Mouse (Mus musculus) kidney, embryonic 16.5 days (tissue): ENCODE measurements around the gene Opcml. TPM values are rescaled to one million over a fixed set of nuclear protein-coding genes. Genes with fewer than 3 reads are reported as not detected.
A peak's percentile ranks its signal among the peaks of the same experiment; 100 is the strongest.

Source experiments
- ATAC-seq: fragments of 200-750 bp; cut with Nextera tagmentation; 2 replicates; pipeline ENCODE4 v1.8.0; 2017; ENCODE audit warnings: moderate TSS enrichment; ENCODE audit not compliant: low FRiP score, low TSS enrichment
- H3K27ac ChIP-seq: fragments of 300-500 bp; sonication (generic); 2 replicates; pipeline ENCODE4 v1.5.1; 2014; ENCODE audit warnings: low read length
- H3K27me3 ChIP-seq: fragments of 300-500 bp; sonication (generic); 2 replicates; pipeline ENCODE4 v1.6.1; 2014; ENCODE audit warnings: low read length, control low read depth, mixed read lengths; ENCODE audit not compliant: insufficient read depth
- H3K36me3 ChIP-seq: fragments of 300-500 bp; sonication (generic); 2 replicates; pipeline ENCODE4 v1.6.1; 2014; ENCODE audit warnings: low read length, control low read depth, mixed read lengths; ENCODE audit not compliant: insufficient read depth
- H3K4me1 ChIP-seq: fragments of 300-500 bp; sonication (generic); 2 replicates; pipeline ENCODE4 v1.6.1; 2014; ENCODE audit warnings: low read length, control low read depth, mixed read lengths; ENCODE audit not compliant: insufficient read depth
- H3K4me2 ChIP-seq: fragments of 300-500 bp; sonication (generic); replicated peaks from 2 replicates; pipeline ENCODE4 v1.6.1; 2014; ENCODE audit warnings: low read depth, low read length
- H3K4me3 ChIP-seq: fragments of 300-500 bp; sonication (generic); 2 replicates; pipeline ENCODE4 v1.5.1; 2014; ENCODE audit warnings: mild to moderate bottlenecking, low read length
- H3K9ac ChIP-seq: fragments of 300-500 bp; sonication (generic); replicated peaks from 2 replicates; pipeline ENCODE4 v1.6.1; 2014; ENCODE audit warnings: low read length
- H3K9me3 ChIP-seq: fragments of 300-500 bp; sonication (generic); 2 replicates; pipeline ENCODE4 v1.6.1; 2016; ENCODE audit warnings: low read length, control low read depth
- WGBS: fragments of 180-500 bp; shearing (Covaris S2); extraction: QIAGEN DNeasy Blood & Tissue Kit; methylation state at CpG from one replicate; pipeline ENCODE4 v1.1.7; 2014; 5-methylcytosine and 5-hydroxymethylcytosine counted together
- polyA plus RNA-seq: library from polyadenylated mRNA; unstranded; fragments of >200 nt; fragmentation: Nextera tagmentation; extraction: Ambion mirVana; gene quantifications from 2 replicates; pipeline ENCODE4 v1.2.1, GENCODE M21; 2015

Gene Opcml
- polyA plus RNA-seq, 1 experiment from 2014 or later: 2.0 TPM

DNA sequence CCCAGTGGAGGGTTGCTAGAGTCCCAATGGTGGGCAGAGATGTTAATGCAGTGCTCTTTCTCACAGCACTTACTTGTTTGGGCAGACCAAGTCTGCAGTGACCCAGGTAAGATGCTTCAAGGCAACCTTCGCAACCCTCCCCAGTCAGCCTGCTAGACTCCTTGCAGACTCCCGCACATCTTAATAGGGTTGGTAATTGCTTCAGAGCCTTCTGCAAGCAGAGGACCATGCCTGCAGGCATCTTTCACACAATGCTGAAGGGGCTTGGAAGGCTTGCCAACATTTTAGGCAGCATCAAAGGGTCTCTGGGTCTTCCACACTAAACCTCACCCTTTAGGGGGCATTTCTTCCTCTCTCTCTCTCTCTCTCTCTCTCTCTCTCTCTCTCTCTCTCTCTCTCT is 1.7 kb downstream of the Opcml start:
- no peak overlapping the region for H3K4me3 ChIP-seq
- H3K9ac ChIP-seq: no peak overlapping the region
- H3K4me2 ChIP-seq: no peak overlapping the region
- H3K27me3 ChIP-seq: peaks cover 41% of the 10 kb centered on the region
- H3K4me1 ChIP-seq: peaks cover 9% of the 10 kb centered on the region; the same call in 1 of the 2 replicates
- ATAC-seq: no peak
- no peaks in the 10 kb centered on the region for H3K36me3 ChIP-seq
- WGBS: 24% methylated on average over 2 of the region's 2 CpGs
- no peak overlapping the region for H3K27ac ChIP-seq
- peaks cover 4% of the 10 kb centered on the region; the same call in 1 of the 2 replicates for H3K9me3 ChIP-seq

DNA sequence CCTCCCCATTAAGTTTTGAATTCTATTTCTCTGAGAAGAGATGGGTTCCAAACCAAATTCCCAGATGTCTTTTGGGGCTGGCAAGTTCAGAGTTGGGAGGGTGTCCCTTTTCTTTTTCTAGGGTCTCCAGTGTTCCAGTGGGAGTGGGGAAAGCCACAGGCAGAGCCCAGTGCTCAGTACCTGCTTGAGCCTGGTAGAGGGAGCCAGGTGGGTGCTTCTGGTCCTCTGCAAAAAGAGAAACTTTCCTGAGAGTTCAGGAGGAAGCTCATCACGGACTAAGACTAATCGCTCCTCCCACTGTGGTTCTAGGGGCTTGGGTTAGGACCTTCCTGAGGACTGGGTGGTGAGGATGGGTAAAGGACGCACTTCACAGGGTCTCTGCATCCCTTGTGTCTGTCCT is 2.4 kb downstream of the Opcml start:
- H3K9ac ChIP-seq: no peak overlapping the region
- no peak for ATAC-seq
- peaks cover 9% of the 10 kb centered on the region; the same call in 1 of the 2 replicates for H3K4me1 ChIP-seq
- no peaks in the 10 kb centered on the region for H3K36me3 ChIP-seq
- H3K9me3 ChIP-seq: peaks cover 4% of the 10 kb centered on the region; the same call in 1 of the 2 replicates
- H3K4me3 ChIP-seq: no peak overlapping the region
- peaks cover 39% of the 10 kb centered on the region for H3K27me3 ChIP-seq
- no peak overlapping the region for H3K4me2 ChIP-seq
- no peak overlapping the region for H3K27ac ChIP-seq
- 67% methylated on average over 3 of the region's 3 CpGs for WGBS

DNA sequence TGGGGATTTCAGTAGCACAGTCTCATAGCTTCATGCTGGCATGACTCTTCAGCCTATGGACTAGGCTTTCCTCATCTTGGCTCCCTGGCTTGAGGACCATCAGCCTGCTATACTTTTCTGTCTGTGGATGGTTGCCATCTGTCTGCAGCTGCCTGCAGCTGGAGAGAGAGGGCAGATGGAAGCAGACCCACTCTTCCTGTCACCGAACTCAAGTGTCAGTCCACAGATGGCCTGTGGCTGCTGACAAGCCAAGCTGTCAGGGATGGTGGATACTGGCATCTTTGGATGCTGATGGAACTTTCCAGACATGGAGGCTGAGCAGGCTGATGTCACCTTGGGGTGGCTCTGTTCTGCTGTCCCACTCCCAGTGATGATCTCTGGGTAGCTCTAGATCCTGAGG is 6.0 kb downstream of the Opcml start:
- H3K4me3 ChIP-seq: no peak overlapping the region
- WGBS: 77% methylated on average over 1 of the region's 1 CpGs
- H3K9ac ChIP-seq: no peak overlapping the region
- H3K4me2 ChIP-seq: no peak overlapping the region
- H3K27ac ChIP-seq: no peak overlapping the region
- no peaks in the 10 kb centered on the region for H3K36me3 ChIP-seq
- H3K27me3 ChIP-seq: peaks cover 20% of the 10 kb centered on the region
- H3K4me1 ChIP-seq: no peaks in the 10 kb centered on the region; the same call in 1 of the 2 replicates
- no peak for ATAC-seq
- peaks cover 6% of the 10 kb centered on the region; the same call in 1 of the 2 replicates for H3K9me3 ChIP-seq

DNA sequence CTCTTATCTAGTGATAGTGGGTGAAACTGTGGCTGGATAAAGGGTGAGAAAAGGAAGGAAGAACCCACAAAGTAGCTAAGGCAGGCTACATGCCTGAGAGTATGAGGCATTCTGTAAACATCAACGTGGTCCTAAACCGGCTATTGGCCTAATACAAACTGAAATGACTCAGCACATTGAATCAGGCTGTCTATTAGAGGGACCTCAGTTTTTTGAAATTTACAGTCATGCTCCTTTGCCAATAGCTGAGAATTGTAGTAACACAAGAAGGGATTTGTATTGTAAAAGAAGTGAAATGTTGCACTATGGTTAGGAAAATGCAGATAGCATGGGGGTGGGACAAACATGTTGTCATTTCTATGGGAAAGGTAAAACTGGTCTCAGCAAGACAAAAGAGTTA is 10.4 kb downstream of the Opcml start:
- 76% methylated on average over 2 of the region's 2 CpGs for WGBS

DNA sequence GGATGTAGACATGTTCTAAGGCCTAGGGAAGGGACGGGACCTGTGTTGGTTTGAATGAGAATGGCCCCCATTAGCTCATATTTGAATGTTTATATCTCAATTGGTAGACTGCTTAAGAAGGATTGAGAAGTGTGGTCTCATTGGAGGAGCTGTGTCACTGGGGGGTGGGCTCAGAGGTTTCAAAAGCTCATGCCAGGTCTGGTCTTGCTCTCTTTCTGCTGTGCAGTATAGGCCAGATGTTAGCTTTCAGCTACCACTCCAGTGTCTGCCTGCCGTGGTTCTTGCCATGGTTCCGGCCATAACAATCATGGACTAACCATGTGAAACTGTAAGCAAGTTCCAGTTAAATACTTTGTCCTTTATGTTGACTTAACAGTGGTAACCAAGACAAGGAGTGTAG is 11.2 kb downstream of the Opcml start:
- H3K4me3 ChIP-seq: no peak overlapping the region
- H3K27me3 ChIP-seq: no peaks in the 10 kb centered on the region
- no peak for ATAC-seq
- H3K4me2 ChIP-seq: no peak overlapping the region
- H3K9me3 ChIP-seq: peaks cover 6% of the 10 kb centered on the region; the same call in 1 of the 2 replicates
- H3K9ac ChIP-seq: no peak overlapping the region
- 89% methylated on average over 3 of the region's 3 CpGs for WGBS
- no peaks in the 10 kb centered on the region for H3K36me3 ChIP-seq
- H3K4me1 ChIP-seq: no peaks in the 10 kb centered on the region
- H3K27ac ChIP-seq: no peak overlapping the region

More for the DNA sequence above, 10.4 kb downstream of the Opcml start:
- ATAC-seq: no peak
- Histone ChIP-seq H3K4me2 (no peak overlapping the region), H3K9ac (no peak overlapping the region), H3K36me3 (no peaks in the 10 kb centered on the region), H3K27me3 (no peaks in the 10 kb centered on the region), H3K27ac (no peak overlapping the region), H3K9me3 (peaks cover 6% of the 10 kb centered on the region; the same call in 1 of the 2 replicates), H3K4me3 (no peak overlapping the region), H3K4me1 (no peaks in the 10 kb centered on the region)

DNA sequence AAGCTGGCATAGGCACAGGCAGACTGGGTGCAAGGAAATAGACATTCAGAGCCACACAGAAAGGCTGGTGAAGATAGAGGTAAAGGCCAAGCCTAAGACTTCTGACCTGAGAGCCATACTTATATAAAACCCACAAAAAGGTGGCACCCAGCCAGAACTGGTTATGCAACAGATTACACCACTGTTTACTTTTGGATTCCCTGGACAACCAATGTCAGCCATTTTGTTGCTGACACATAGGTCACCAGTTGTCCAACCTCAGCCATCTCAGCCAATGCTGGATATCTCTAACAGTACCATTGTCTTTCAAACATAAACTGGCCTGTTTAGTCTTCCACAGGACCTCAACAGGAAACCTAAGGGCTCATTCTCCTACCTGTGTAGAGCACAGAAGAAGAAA is 11.8 kb downstream of the Opcml start:
- Histone ChIP-seq H3K27me3 (no peaks in the 10 kb centered on the region), H3K4me1 (no peaks in the 10 kb centered on the region), H3K9ac (no peak overlapping the region), H3K4me3 (no peak overlapping the region), H3K36me3 (no peaks in the 10 kb centered on the region), H3K27ac (no peak overlapping the region), H3K4me2 (no peak overlapping the region), H3K9me3 (0 out of 2 replicates have a peak, but pooled peaks cover 2% of the 10 kb centered on the region)
- ATAC-seq: no peak

DNA sequence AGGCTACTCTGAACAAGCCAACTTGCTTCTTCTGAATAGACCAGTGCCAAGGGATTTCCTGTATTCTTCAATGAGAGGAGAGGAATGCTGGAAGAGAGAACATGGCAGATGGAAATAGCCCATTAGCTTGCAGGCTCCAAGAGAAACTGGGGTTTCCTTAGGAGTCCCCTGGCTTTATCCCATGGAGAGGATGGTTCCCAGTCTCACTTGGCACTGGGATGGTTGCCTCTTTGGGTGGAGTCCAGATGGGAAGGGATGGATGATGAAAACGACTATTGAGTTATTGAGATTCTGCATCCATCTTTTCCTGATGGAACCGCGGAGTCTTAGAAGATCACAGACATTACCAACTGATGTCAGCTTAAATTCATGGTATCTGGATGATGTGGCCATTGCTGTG is 13.9 kb downstream of the Opcml start:
- no peak for ATAC-seq

DNA sequence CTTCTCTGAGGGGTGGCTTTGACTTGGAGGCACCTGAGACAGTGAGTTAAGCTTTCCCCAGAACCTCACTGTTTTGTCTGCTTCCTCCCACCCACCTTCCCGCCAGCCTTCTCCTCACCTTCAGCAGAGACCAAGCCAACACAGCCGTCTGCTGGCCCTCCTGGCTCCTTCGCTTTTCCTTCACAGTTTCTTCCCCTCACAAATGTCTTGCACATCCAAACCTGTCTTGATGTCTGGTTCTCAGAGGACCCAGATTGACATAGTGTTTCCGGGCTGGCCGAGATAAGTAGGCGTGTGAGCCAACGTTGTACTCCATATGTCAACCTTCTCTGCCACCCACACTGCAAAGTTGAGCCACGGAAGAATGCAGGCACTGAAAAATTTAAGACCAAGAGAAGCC is 19.2 kb downstream of the Opcml start:
- Histone ChIP-seq H3K4me1 (0 out of 2 replicates have a peak, but pooled peaks cover 3% of the 10 kb centered on the region), H3K9me3 (no peaks in the 10 kb centered on the region), H3K27me3 (no peaks in the 10 kb centered on the region), H3K4me2 (no peak overlapping the region), H3K9ac (no peak overlapping the region), H3K36me3 (no peaks in the 10 kb centered on the region), H3K4me3 (no peak overlapping the region), H3K27ac (no peak overlapping the region)
- WGBS: 85% methylated on average over 8 of the region's 8 CpGs
- ATAC-seq: no peak

More for the DNA sequence above, 13.9 kb downstream of the Opcml start:
- WGBS: 92% methylated on average over 3 of the region's 3 CpGs
- no peak overlapping the region for H3K27ac ChIP-seq
- H3K36me3 ChIP-seq: no peaks in the 10 kb centered on the region
- H3K9me3 ChIP-seq: no peaks in the 10 kb centered on the region
- no peak overlapping the region for H3K4me3 ChIP-seq
- no peak overlapping the region for H3K9ac ChIP-seq
- H3K4me1 ChIP-seq: no peaks in the 10 kb centered on the region
- H3K4me2 ChIP-seq: no peak overlapping the region
- no peaks in the 10 kb centered on the region for H3K27me3 ChIP-seq

DNA sequence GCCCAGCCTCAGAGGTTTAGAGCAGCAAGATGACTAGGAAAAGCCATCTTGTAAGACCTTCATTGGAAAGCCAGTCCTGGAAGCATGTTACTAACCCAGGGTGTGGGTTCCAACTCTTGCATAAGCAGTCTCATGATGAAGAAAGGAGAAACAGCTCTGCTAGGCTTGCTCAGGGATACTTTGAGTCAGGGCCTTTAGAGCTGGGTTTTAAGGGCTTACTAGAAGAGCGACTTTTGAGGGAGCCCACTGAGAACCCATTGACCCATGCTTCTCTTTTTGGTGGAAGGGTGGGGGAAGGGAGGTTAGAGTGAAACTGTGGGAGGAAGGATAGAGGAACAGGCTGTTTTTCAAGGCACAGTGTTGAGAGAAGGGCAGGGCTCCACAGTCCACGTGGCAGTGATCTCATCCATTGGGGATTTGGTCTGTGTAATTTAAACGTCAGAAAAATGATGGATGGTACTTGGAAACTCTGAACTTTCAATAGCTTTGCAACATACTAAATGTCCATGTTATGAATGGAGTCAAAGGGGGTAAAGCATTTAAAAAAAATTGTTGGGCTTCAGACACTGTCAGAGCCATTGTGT is 22.7 kb downstream of the Opcml start:
- WGBS: 36% methylated on average over 3 of the region's 3 CpGs
- 0 out of 2 replicates have a peak, but pooled peaks cover 3% of the 10 kb centered on the region for H3K4me1 ChIP-seq
- H3K27ac ChIP-seq: no peak overlapping the region
- no peaks in the 10 kb centered on the region for H3K27me3 ChIP-seq
- ATAC-seq: peak; percentile 71
- H3K36me3 ChIP-seq: no peaks in the 10 kb centered on the region
- H3K9me3 ChIP-seq: no peaks in the 10 kb centered on the region; the same call in 1 of the 2 replicates
- H3K4me2 ChIP-seq: no peak overlapping the region
- H3K4me3 ChIP-seq: no peak overlapping the region
- no peak overlapping the region for H3K9ac ChIP-seq

DNA sequence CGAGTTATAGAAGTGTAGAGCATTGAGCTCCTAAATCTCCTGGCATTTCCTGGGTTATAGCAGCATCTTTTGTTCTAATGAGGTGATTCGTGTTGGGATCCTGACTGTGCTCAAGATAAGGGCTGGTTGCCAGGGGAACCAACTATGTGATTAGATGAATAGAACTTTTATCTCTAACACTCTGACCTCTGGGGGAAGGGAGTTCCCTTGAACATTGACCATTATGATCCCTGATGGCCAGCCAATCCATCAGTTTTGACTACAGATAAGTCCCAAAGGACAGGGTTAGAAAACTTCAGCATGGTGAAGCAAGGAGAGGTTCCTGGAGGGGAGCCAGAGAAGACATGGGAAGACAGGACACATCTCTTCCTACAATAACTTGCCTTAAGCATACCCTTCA is 23.6 kb downstream of the Opcml start:
- Histone ChIP-seq H3K9me3 (no peaks in the 10 kb centered on the region; the same call in 1 of the 2 replicates), H3K4me3 (no peak overlapping the region), H3K36me3 (no peaks in the 10 kb centered on the region), H3K4me1 (0 out of 2 replicates have a peak, but pooled peaks cover 3% of the 10 kb centered on the region), H3K27me3 (no peaks in the 10 kb centered on the region), H3K27ac (no peak overlapping the region), H3K4me2 (no peak overlapping the region), H3K9ac (no peak overlapping the region)
- no peak for ATAC-seq
- 34% methylated on average over 2 of the region's 2 CpGs for WGBS
